Mouse (Mus musculus): ENCODE measurements around the gene Gpm6a. TPM values are rescaled to one million over a fixed set of nuclear protein-coding genes. Genes with fewer than 3 reads are reported as not detected.
A peak's percentile ranks its signal among the peaks of the same experiment; 100 is the strongest.

Gene Gpm6a
- total RNA-seq, 2 experiments from 2014 or later: 959 to 981 TPM

- no peak for TF ChIP-seq CTCF (conservative IDR thresholded peaks at IDR 0.05)
- Histone ChIP-seq H3K27ac (no peak overlapping the region), H3K4me3 (no peak overlapping the region; the same call in 1 of the 2 replicates)
- no peak for DNase-seq (ENCODE audit: low spot score in 2 of 2)
Measured at GRCm38 (mm10) chr8:54961571-54961970, 6.9 kb downstream of the Gpm6a start.

DNA sequence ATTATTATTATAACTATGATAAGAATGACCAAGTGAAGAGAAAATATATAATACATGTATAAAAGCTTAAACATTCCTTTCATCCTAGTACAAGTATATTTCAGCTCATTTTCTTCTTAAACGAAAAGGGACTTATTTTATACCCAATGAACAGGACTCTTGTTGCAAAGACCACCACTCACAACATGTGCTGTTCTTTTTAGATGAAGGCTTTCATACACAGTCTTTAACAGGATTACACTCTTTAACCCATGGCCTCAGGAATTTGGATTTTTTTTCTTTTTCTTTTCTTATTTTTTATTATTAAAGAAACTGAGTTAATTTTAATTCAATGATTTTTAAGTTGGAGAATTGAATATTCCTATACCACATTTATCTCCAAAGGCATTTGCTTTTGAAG lies 20.4 kb downstream of the Gpm6a start:
- TF ChIP-seq CTCF (conservative IDR thresholded peaks at IDR 0.05): no peak
- DNase-seq (ENCODE audit: low spot score in 2 of 2): no peak
- no peak overlapping the region for H3K4me3 ChIP-seq
- H3K27ac ChIP-seq: peak overlapping the region; percentile 43

- no peak for TF ChIP-seq CTCF (conservative IDR thresholded peaks at IDR 0.05)
- no peak overlapping the region for H3K4me3 ChIP-seq
- H3K27ac ChIP-seq: peak overlapping the region; percentile 43; the same call in 1 of the 2 replicates
- DNase-seq (ENCODE audit: low spot score in 2 of 2): no peak
Measured at GRCm38 (mm10) chr8:54975506-54975905, 20.9 kb downstream of the Gpm6a start.

GRCm38 (mm10) chr8:54975927-54976326 lies 21.3 kb downstream of the Gpm6a start:
- H3K27ac ChIP-seq: peak overlapping the region; percentile 43; the same call in 1 of the 2 replicates
- TF ChIP-seq CTCF (conservative IDR thresholded peaks at IDR 0.05): no peak
- H3K4me3 ChIP-seq: no peak overlapping the region
- no peak for DNase-seq (ENCODE audit: low spot score in 2 of 2)

DNA sequence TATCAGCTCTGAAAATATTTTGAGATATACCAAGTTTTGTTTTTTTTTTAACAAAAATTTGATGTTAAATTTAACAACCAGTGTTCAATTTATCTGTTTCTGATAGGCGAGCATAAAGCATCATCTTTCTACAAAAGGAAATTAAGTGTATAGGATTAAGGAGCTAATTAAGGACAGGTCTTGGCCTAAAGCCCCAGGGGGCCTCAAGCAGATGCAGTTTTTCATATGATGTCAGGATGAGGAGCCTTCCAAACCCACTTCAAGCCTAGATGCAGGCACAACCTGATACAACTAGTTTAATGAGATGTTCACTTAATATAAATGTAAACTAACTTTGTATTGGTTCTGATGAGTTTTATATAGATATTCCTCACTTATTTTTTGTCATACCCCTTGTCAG lies 22.0 kb downstream of the Gpm6a start:
- peak overlapping the region; percentile 43; the same call in 1 of the 2 replicates for H3K27ac ChIP-seq
- H3K4me3 ChIP-seq: no peak overlapping the region
- no peak for TF ChIP-seq CTCF (conservative IDR thresholded peaks at IDR 0.05)
- DNase-seq (ENCODE audit: low spot score in 2 of 2): no peak

DNA sequence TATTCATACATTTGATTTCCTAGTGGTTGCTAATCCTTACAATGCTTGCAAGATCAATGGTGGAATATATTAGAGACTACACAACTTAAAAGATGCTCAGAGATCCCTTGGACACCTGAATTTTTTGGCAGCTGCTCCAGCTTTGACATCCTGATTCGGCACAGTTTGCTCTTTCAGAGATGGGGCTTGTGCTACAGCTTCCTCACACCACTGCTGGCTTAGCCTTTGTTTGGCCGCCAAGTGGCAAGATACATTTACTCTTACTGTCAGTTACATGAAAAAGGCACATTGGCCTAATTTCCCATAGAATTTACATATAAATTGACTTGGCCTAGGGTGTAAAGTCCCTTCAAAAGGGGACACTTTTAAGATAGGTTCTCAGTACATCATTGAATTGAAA lies 32.1 kb downstream of the Gpm6a start:
- no peak for DNase-seq (ENCODE audit: low spot score in 2 of 2)
- Histone ChIP-seq H3K27ac (peak overlapping the region; percentile 79; the same call in 1 of the 2 replicates), H3K4me3 (no peak overlapping the region)
- no peak for TF ChIP-seq CTCF (conservative IDR thresholded peaks at IDR 0.05)

DNA sequence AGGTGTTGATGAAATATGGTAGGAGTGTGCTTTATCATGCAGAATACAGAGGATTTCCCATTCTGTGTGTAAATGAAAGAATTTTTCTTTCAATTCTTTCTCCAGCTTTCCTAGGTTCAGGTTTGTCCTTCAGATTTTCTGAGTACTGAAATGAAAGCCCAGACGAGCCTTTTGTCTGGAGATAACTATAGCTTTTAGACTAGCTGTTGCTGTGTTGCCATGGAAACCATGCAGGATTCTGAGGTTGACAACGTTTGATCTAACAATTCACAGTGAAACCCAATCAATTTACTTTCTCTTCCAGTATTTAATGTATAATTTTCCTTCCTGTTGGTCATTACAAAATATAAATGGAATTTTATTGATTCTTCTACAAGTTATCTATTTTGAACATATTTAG lies 34.5 kb downstream of the Gpm6a start:
- DNase-seq (ENCODE audit: low spot score in 2 of 2): no peak
- H3K27ac ChIP-seq: peak overlapping the region; percentile 79
- no peak for TF ChIP-seq CTCF (conservative IDR thresholded peaks at IDR 0.05)
- H3K4me3 ChIP-seq: no peak overlapping the region

DNA sequence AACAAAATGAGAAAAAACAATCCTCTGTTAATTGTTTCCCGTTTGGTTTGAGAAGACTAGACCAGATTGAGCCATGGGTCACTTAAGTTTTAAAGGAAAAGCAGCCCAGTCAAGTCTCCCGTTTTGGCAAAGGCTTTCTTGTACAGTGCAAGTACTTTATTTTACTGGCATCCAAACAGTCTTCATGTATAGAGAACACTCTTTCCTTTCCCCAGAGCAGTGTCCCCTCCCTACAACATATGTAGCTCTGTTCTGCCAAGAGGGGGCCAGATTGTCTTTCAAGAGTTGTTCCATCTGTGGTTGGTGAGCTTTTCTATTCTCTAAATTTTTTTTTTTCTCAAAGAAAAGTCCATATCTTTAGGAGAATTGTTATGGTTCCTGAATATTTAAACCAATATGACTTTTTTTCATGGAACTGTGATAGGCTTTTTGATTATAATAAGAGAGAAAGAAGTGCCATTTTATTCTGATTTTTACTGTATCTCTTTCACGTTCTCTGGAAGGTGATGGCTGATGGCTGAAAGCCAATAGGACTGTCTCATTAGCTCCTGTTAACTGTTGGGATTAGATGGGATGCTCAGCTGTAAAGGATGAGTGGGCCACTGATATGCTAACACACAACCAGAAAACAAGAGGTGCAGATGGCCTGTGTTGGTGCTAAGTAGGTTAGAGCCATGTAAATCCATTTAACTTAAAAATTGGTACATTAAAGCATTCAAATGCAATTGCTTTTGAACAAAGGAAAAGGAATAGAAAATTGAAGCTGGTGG lies 37.4 kb downstream of the Gpm6a start:
- peak; percentile 59 to 65 for DNase-seq (ENCODE audit: low spot score in 2 of 2)
- no peak overlapping the region for H3K4me3 ChIP-seq
- no peak for TF ChIP-seq CTCF (conservative IDR thresholded peaks at IDR 0.05)
- peak overlapping the region; percentile 79 for H3K27ac ChIP-seq

DNA sequence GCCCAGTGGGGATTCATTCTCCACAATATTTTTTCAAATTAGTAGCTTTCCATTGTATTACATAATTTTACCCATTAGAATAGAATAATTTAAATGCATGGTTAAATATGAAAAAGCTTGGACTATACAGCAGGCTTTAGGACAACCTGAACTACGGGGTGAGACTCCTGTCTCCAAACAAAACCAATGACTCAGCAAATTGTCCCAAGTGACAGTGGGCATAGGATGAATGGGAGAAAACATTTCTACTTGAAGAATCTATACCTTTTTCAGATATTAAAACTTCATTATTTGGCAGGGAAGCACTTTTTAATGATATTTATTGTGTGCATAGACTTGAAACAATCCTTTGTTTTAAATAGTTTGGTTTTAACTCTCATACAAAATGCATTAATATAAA lies 41.0 kb downstream of the Gpm6a start:
- no peak for TF ChIP-seq CTCF (conservative IDR thresholded peaks at IDR 0.05)
- Histone ChIP-seq H3K4me3 (no peak overlapping the region), H3K27ac (peak overlapping the region; percentile 12; the same call in 1 of the 2 replicates)
- DNase-seq (ENCODE audit: low spot score in 2 of 2): no peak

- Histone ChIP-seq H3K4me3 (no peak overlapping the region), H3K27ac (peak overlapping the region; percentile 66)
- TF ChIP-seq CTCF (conservative IDR thresholded peaks at IDR 0.05): no peak
- no peak for DNase-seq (ENCODE audit: low spot score in 2 of 2)
Measured at GRCm38 (mm10) chr8:55002398-55002797, 47.8 kb downstream of the Gpm6a start.

DNA sequence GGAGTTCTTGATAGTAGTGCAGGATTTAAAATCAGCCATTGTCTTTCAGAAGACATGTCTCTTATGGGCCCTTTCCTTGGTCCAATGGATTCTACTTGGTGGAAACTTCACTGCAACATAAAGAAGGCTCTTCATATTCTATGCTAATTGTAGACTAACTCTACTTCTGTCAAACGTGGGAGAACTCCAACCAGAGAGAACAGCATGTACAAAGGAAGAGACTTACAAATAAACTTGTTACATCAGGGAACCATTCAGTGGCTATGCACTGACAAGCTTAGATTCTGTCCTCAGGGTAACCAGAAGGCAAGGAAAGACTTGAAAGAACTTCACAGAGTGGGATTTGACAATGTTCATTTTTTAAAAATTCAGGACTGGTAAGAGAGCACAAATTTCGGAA lies 48.3 kb downstream of the Gpm6a start:
- no peak overlapping the region for H3K4me3 ChIP-seq
- no peak for TF ChIP-seq CTCF (conservative IDR thresholded peaks at IDR 0.05)
- no peak for DNase-seq (ENCODE audit: low spot score in 2 of 2)
- peak overlapping the region; percentile 66 for H3K27ac ChIP-seq

DNA sequence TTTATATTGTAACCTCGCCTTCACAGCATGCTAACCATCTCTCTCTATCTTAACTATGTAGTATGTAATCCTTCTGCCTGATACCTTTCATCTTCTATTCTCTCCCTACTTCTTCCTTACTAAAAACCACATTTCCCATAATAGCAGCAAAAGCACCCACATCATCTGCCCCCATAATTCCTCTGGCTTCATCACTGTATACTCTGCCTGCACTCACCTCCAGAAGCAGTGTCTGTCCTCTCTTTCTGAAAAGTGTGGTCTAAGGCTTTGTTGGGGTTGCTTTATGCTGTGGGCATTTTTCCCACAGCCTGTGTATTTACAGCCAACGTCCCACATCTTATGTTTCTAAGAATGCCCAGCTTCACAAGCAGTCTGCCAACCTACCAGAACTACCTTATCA lies 57.6 kb downstream of the Gpm6a start:
- Histone ChIP-seq H3K4me3 (no peak overlapping the region), H3K27ac (peak overlapping the region; percentile 68)
- DNase-seq (ENCODE audit: low spot score in 2 of 2): no peak
- no peak for TF ChIP-seq CTCF (conservative IDR thresholded peaks at IDR 0.05)

DNA sequence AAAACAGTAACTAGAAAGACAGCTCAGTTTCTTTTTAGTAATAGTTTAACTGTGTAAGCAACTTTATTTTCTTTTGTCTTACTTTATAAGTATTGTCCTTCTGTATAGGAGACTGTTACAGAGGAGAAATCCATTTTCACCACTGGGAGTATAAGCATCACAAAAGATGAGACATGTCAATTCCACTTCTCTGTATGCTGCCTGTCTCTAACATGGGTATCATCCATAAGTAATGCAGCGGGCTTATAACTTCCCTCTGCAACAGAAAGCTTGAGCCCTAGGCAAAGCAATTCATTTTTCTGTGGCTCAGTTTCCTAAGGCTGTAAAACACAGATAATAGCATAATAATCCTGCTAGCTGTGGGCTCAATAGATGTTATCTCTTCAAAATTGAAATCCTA lies 62.4 kb downstream of the Gpm6a start:
- TF ChIP-seq CTCF (conservative IDR thresholded peaks at IDR 0.05): no peak
- DNase-seq (ENCODE audit: low spot score in 2 of 2): no peak
- H3K27ac ChIP-seq: no peak overlapping the region
- no peak overlapping the region for H3K4me3 ChIP-seq
